In the genomic region with DNA sequence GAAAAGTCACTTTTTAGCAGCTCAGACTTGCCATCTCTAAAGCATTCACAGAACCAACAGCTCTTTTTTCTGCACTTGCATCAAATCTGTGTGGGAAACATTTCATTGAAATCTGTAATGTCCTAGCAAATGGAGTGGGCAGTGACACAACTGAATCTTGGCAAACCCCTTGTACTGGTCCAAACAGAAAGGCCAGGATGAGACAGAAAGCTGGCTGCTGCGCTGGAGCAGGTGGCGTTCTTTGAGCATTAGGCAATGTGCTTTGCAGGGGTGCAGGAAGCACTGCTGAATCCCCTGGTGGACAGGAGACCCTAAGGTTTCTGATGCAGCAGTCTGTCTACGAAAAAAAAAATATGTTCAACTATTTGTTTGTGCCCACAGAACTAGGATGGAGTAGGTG, we compare ENCODE assay signal across 18 mouse cellular contexts.
DNase-seq lines count a peak whose midpoint lies in the region; TF ChIP-seq lines count a peak whose summit lies in the region.
"Had no signal": no experiment of that assay in that cellular context is flagged by ENCODE, and none has a peak within 500 bp of the region (broad histone marks: within the 10 kb centered on the region; RNA-seq: fewer than 3 reads in every experiment).

No protein-coding gene starts in this region.

- no peak for TF ChIP-seq CTCF in heart, adult 2 months (IDR thresholded peaks at IDR 0.05)

- no peak for TF ChIP-seq EP300 in heart, adult 2 months (IDR thresholded peaks at IDR 0.05; ENCODE audit: insufficient read depth, low read depth, low read length)

- no peak for TF ChIP-seq POLR2A in heart, adult 2 months (IDR thresholded peaks at IDR 0.05; ENCODE audit: insufficient read depth, low read depth, low read length)

- WGBS in heart, adult 2 months, result 61% methylated on average over 3 of the region's 3 CpGs

- no peaks in the 10 kb centered on the region for H3K36me3 ChIP-seq in heart, adult 2 months (ENCODE audit: control insufficient read depth, insufficient read depth, low read length)
- H3K36me3 ChIP-seq: forebrain, embryonic 10.5 days; G1E; heart, embryonic 15.5 days; limb, embryonic 12.5 days; liver, embryonic 12.5 days had no signal

- H3K4me3 ChIP-seq in heart, adult 2 months, result no peak overlapping the region
- H3K4me3 ChIP-seq: forebrain, embryonic 10.5 days; heart, embryonic 15.5 days; limb, embryonic 12.5 days; liver, embryonic 12.5 days had no signal

- H3K79me2 ChIP-seq in heart, adult 2 months (replicated peaks; ENCODE audit: control insufficient read depth, insufficient read depth, low read length), result no peaks in the 10 kb centered on the region

- H3K4me1 ChIP-seq in heart, adult 2 months (ENCODE audit: control insufficient read depth, insufficient read depth, low read length), result no peaks in the 10 kb centered on the region
- H3K4me1 ChIP-seq: forebrain, embryonic 10.5 days; heart, embryonic 15.5 days; limb, embryonic 12.5 days; liver, embryonic 12.5 days had no signal

- H3K9ac ChIP-seq in heart, adult 2 months (ENCODE audit: low read depth, low read length), result no peak overlapping the region
- H3K9ac ChIP-seq: heart, embryonic 15.5 days; limb, embryonic 12.5 days; liver, embryonic 12.5 days had no signal

- no peak overlapping the region for H3K27ac ChIP-seq in heart, adult 2 months
- H3K27ac ChIP-seq: forebrain, embryonic 10.5 days; heart, embryonic 15.5 days; limb, embryonic 12.5 days; liver, embryonic 12.5 days had no signal

- peak; percentile 6 for DNase-seq in gastrocnemius, postnatal 14 days
- DNase-seq in gastrocnemius, postnatal 25 days, result no peak
- peak; percentile 11 for DNase-seq in right cerebral cortex, adult 18-20 months
- no peak for DNase-seq in right cerebral cortex, postnatal 4 days
- peak; percentile 91 for DNase-seq in cerebellum, adult 9-10 months
- no peak for DNase-seq in heart, adult 2 months
- DNase-seq in embryo, embryonic 11 days, result no peak
- DNase-seq: adrenal gland, postnatal 36 days; B cell, adult 2 months; kidney, adult 11 months; lung, adult 18-20 months; lung, postnatal 10 days had no signal

- H3K27me3 ChIP-seq in heart, adult 2 months (ENCODE audit: control insufficient read depth, insufficient read depth, low read length), result no peaks in the 10 kb centered on the region
- H3K27me3 ChIP-seq: heart, embryonic 15.5 days; limb, embryonic 12.5 days; liver, embryonic 12.5 days; Patski had no signal

- intact Hi-C loops in gastrocnemius, postnatal 14 days (cut with DNase I; ENCODE audit: low total_unique reads), result no loop called here
- intact Hi-C loops in heart, adult 2 months (cut with DNase I), result no loop called here

Comparison
In these comparisons a context has a peak if more than half of its experiments do, and no peak if none do; other contexts are left out.
1. DNase-seq: peak in gastrocnemius, postnatal 14 days (single experiment), right cerebral cortex, adult 18-20 months (single experiment) and cerebellum, adult 9-10 months (single experiment); none in gastrocnemius, postnatal 25 days (single experiment), right cerebral cortex, postnatal 4 days (single experiment), heart, adult 2 months (0 of 2) and embryo, embryonic 11 days (single experiment).